Mouse (Mus musculus) heart, adult 9 months (tissue): ENCODE measurements around the gene Capn12.
A peak's percentile ranks its signal among the peaks of the same experiment; 100 is the strongest.
"Not testable (repeated sequence)": the region's sequence is repeated elsewhere in the genome, so short reads cannot be mapped to it uniquely, and the experiment has no call there.

ENCODE experiments used
- DNase-seq, 2 experiments: peaks; one replicate each; pipeline ENCODE4 v3.0.0; 2022; ENCODE audit warnings: low spot score in 2 of 2

Capn12 gene

GRCm38 (mm10) chr7:28877856-28878255 is 3.4 kb upstream of the Capn12 start:
- DNase-seq: no peak

- no peak for DNase-seq
These were observed 1.6 kb upstream of the Capn12 start for GRCm38 (mm10) chr7:28879606-28880005.

- DNase-seq: no peak
These were observed 668 bp upstream of the Capn12 start for GRCm38 (mm10) chr7:28880554-28880953.

- DNase-seq: no peak
These were observed 1.8 kb downstream of the Capn12 start for GRCm38 (mm10) chr7:28883039-28883438.

- DNase-seq: not testable (repeated sequence)
These were observed 2.5 kb downstream of the Capn12 start for GRCm38 (mm10) chr7:28883704-28884103.

GRCm38 (mm10) chr7:28886486-28886885 is 5.3 kb downstream of the Capn12 start:
- no peak for DNase-seq

GRCm38 (mm10) chr7:28888701-28889161 is 7.5 kb downstream of the Capn12 start:
- no peak for DNase-seq

- DNase-seq: no peak
These were observed 11.4 kb downstream of the Capn12 start for GRCm38 (mm10) chr7:28892601-28893000.

GRCm38 (mm10) chr7:28893643-28894265 is 12.5 kb downstream of the Capn12 start:
- no peak for DNase-seq

- DNase-seq: no peak
These were observed 13.7 kb downstream of the Capn12 start for GRCm38 (mm10) chr7:28894942-28895341.

GRCm38 (mm10) chr7:28897661-28898060 is 16.4 kb downstream of the Capn12 start:
- DNase-seq: no peak

GRCm38 (mm10) chr7:28899972-28900371 is 18.8 kb downstream of the Capn12 start:
- DNase-seq: no peak

- DNase-seq: peak; percentile 82 to 83
These were observed 20.3 kb downstream of the Capn12 start for GRCm38 (mm10) chr7:28901311-28902125.

GRCm38 (mm10) chr7:28902180-28902579 is 21.0 kb downstream of the Capn12 start:
- DNase-seq: no peak

GRCm38 (mm10) chr7:28902809-28903208 is 21.6 kb downstream of the Capn12 start:
- DNase-seq: no peak

GRCm38 (mm10) chr7:28903778-28904177 is 22.6 kb downstream of the Capn12 start:
- no peak for DNase-seq

- DNase-seq: no peak
These were observed 26.0 kb downstream of the Capn12 start for GRCm38 (mm10) chr7:28907195-28907594.

GRCm38 (mm10) chr7:28911632-28912031 is 30.4 kb downstream of the Capn12 start:
- peak; percentile 87 to 95 for DNase-seq

- DNase-seq: no peak
These were observed 31.9 kb downstream of the Capn12 start for GRCm38 (mm10) chr7:28913171-28913570.

- no peak for DNase-seq
These were observed 35.3 kb downstream of the Capn12 start for GRCm38 (mm10) chr7:28916491-28916890.

- peak; percentile 60 to 72 for DNase-seq
These were observed 36.5 kb downstream of the Capn12 start for GRCm38 (mm10) chr7:28917503-28918426.

- no peak for DNase-seq
These were observed 37.3 kb downstream of the Capn12 start for GRCm38 (mm10) chr7:28918540-28918939.
